Mouse (Mus musculus) cerebellum, postnatal 4 days (tissue): ENCODE data around the gene Rnf182.

Experiments
- DNase-seq, 2 experiments: peaks; one replicate each; pipeline ENCODE4 v3.0.0; 2022; ENCODE audit warnings: low spot score in 2 of 2, mixed read lengths in 1 of 2

The Rnf182 gene

DNA sequence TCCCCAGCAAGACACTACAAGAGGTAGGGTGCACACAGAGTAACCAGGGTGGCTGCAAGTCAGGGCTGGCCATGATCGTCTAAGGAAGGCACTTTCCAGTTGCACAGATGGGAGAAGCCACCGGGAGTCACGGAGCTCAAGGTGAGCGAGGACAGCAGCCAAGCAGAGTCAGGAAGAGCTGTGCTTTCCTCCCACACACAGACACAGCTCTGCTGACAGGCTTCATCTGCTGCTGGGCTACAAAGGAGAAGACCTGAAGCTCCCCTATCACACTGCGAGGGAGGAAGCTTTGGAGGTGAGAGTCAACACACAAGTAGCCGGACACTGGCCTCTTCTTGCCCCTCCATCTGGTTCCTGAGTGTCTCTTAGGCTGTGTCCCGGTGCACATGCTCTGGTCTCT lies 83.0 kb downstream of the Rnf182 start:
- DNase-seq, result no peak

DNA sequence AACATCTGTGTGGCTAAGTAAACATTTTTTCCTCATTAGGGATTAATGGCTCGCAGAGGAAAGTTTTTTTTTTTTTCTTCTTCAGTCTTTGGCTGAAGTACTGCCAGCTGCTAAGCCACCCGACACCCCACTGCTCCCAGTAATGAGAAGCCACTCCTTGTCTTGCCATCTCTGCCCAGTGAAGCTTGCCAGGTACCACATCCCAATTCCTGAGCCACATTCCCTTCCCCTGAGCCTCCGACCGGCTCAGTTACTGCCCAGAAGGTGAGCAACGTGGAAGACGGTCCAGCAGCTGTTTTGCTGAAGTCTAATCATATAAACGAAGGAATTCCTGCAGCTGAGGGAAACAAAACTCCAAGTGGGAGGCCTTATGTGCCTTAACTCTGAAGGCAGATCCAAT lies 88.0 kb downstream of the Rnf182 start:
- no peak for DNase-seq

GRCm38 (mm10) chr13:43704533-43705116 lies 89.1 kb downstream of the Rnf182 start:
- DNase-seq, result no peak

DNA sequence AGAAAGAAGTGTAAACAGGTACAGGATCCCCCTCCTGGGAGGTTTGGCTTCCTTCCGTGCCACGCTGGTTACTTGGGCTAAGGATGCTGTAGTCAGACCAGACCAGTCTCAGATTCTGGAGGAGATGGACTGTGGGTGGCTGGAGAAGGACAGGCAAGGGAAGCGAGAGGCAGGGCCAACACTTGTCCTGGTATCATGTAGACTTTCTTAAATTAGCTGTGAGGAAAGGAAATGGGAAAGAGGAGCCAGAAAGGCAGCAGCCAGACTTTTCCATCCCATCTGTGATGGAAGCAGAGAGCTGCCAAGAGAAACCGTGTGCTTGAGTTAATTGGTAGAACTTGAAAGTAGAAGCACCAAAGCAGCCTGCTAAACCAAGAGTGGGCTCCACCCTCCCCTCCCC lies 90.9 kb downstream of the Rnf182 start:
- no peak for DNase-seq

DNA sequence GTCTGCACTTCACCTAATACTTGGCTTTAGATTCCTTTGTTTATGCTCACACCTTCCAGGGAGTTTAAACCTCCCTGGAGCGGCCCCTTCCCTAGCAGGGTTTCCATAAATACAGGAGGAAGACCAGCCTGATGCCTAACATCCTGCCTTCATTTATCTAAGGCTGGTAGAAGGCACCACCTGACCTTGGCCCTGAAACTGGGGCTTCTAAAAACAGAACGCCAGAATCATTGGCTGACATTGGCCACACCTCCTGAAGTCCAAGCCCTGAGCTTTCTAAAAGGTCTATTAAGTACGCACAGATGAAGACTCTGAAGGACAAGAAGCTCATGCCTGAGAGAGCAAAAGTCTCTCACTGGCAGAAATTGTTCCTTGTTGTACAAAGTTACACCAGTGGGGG lies 94.0 kb downstream of the Rnf182 start:
- DNase-seq, result no peak

GRCm38 (mm10) chr13:43711708-43712314 lies 96.3 kb downstream of the Rnf182 start:
- peak in 1 of 2 experiments; percentile 51 for DNase-seq

- no peak for DNase-seq
These were observed 99.2 kb downstream of the Rnf182 start for GRCm38 (mm10) chr13:43714741-43715140.

DNA sequence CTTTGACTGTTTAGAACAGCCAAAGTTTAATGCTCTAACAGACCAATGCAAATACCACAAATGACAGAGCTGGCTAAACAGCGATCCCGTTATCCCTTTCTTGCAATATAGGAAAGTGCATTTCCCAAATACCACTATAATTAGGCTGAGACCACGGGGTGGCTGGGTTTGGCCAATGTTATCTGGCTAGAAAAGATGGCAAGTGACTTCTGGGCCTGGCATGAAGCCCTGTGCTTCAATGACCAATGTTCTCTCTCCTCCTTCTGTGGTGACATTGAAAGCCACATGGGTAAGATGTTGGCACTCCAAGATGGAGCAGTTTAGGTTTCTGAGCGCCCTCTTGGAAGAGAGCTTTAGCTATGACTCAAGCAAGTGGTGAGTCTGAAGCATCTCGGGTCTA lies 100.0 kb downstream of the Rnf182 start:
- DNase-seq, result no peak

GRCm38 (mm10) chr13:43716514-43717036 lies 101.1 kb downstream of the Rnf182 start:
- DNase-seq, result no peak

DNA sequence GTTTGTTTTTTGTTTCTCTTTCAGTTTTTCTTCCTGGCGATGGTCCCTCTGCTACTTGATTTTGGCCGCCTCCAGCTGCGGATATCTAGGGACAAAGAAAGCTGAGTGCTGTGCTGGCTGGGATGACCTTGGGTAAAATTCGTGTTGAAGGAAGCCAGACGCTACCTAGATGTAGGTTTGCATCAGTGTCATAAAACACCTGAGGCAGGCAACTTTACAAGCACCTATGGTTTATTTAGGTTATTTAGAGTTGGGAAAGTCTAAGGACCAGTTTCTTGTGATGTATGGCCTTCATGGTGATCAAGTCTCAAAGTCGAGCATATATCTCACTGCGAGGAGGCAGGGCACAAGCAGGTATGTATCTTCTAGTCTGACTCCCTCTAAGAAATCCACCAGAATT lies 102.7 kb downstream of the Rnf182 start:
- no peak for DNase-seq

GRCm38 (mm10) chr13:43720496-43720895 lies 105.0 kb downstream of the Rnf182 start:
- DNase-seq, result no peak
